Mouse (Mus musculus) midbrain, postnatal 0 days (tissue): ENCODE results near the gene Thumpd2. TPM values are rescaled to one million over a fixed set of nuclear protein-coding genes. Genes with fewer than 3 reads are reported as not detected.

Experiments
- ATAC-seq: fragments of 200-750 bp; cut with Nextera tagmentation; 2 replicates; pipeline ENCODE4 v1.8.0; 2017; ENCODE audit warnings: moderate number of reproducible peaks, mild to moderate bottlenecking, moderate TSS enrichment, moderate library complexity; ENCODE audit not compliant: low FRiP score
- DNase-seq: peaks from one replicate; pipeline ENCODE4 v3.0.0-alpha.2; 2015; ENCODE audit warnings: low spot score
- H3K27ac ChIP-seq: fragments of 300-500 bp; sonication (generic); 2 replicates; pipeline ENCODE4 v1.5.1; 2014; ENCODE audit warnings: low read depth, mild to moderate bottlenecking, low read length, mixed read lengths
- H3K27me3 ChIP-seq: fragments of 300-500 bp; sonication (generic); 2 replicates; pipeline ENCODE4 v1.6.1; 2014; ENCODE audit warnings: low read length, control low read depth, mixed read lengths; ENCODE audit not compliant: insufficient read depth
- H3K36me3 ChIP-seq: fragments of 300-500 bp; sonication (generic); 2 replicates; pipeline ENCODE4 v1.6.1; 2014; ENCODE audit warnings: low read length, control low read depth, mixed read lengths; ENCODE audit not compliant: insufficient read depth
- H3K4me1 ChIP-seq: fragments of 300-500 bp; sonication (generic); 2 replicates; pipeline ENCODE4 v1.6.1; 2014; ENCODE audit warnings: mild to moderate bottlenecking, control low read depth, antibody characterized with exemption, low read length, mixed read lengths; ENCODE audit not compliant: insufficient read depth
- H3K4me2 ChIP-seq: fragments of 300-500 bp; sonication (generic); 2 replicates; pipeline ENCODE4 v1.6.1; 2014; ENCODE audit warnings: low read depth, mild to moderate bottlenecking, low read length, mixed read lengths; ENCODE audit not compliant: poor library complexity, severe bottlenecking
- H3K4me3 ChIP-seq: fragments of 300-500 bp; sonication (generic); 2 replicates; pipeline ENCODE4 v1.5.1; 2014; ENCODE audit warnings: low read depth, mild to moderate bottlenecking, low read length, moderate library complexity
- H3K9ac ChIP-seq: fragments of 300-500 bp; sonication (generic); replicated peaks from 2 replicates; pipeline ENCODE4 v1.6.1; 2014; ENCODE audit warnings: mild to moderate bottlenecking, low read length, moderate library complexity, mixed read lengths; ENCODE audit not compliant: poor library complexity, severe bottlenecking
- H3K9me3 ChIP-seq: fragments of 300-500 bp; sonication (generic); 2 replicates; pipeline ENCODE4 v1.6.1; 2016; ENCODE audit warnings: low read length, control low read depth
- CTCF ChIP-seq: IDR thresholded peaks from 2 replicates; pipeline ENCODE4 v1.5.1; 2016; ENCODE audit warnings: antibody characterized with exemption, mild to moderate bottlenecking
- WGBS: fragments of 180-500 bp; shearing (Covaris S2); extraction: QIAGEN DNeasy Blood & Tissue Kit; methylation state at CpG from one replicate; pipeline ENCODE4 v1.1.7; 2014; 5-methylcytosine and 5-hydroxymethylcytosine counted together
- polyA plus RNA-seq: library from polyadenylated mRNA; unstranded; fragments of >200 nt; fragmentation: Nextera tagmentation; extraction: Ambion mirVana; gene quantifications from 2 replicates; pipeline ENCODE4 v1.2.1, GENCODE M21; 2015
- total RNA-seq: library from RNA; depleted of rRNA; stranded (reverse); fragments of >200 nt; gene quantifications from 2 replicates; pipeline ENCODE4 v1.2.3, GENCODE M21; 2014

Thumpd2 gene
- total and polyA plus RNA-seq, 2 experiments from 2014 or later: 2.6 to 5.5 TPM

DNA sequence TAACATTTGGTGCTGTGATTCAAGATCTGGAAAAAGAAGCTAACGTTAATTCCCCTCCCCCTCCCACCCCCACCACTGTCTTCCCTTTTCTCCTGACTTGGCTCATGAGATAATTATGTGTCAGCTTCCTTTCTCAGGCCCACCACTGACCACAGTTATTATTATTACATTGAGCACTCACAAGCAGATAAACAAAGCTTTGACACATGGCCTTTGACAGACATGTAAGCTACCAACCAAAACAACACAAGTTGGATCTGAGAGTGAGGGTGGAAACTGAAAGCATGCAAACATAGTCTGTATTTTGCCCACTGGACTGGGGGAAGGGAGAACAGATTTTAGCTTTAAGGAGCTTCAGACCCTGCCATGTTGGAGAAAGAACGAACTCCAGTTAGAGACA, 67.7 kb downstream of the Thumpd2 start:
- Histone ChIP-seq H3K9me3 (no peaks in the 10 kb centered on the region), H3K4me1 (no peaks in the 10 kb centered on the region), H3K4me2 (no peak overlapping the region), H3K36me3 (no peaks in the 10 kb centered on the region), H3K9ac (no peak overlapping the region), H3K4me3 (no peak overlapping the region), H3K27ac (no peak overlapping the region), H3K27me3 (no peaks in the 10 kb centered on the region)
- DNase-seq: no peak
- no peak for ATAC-seq
- 79% methylated on average over 2 of the region's 2 CpGs for WGBS
- no peak for TF ChIP-seq CTCF

DNA sequence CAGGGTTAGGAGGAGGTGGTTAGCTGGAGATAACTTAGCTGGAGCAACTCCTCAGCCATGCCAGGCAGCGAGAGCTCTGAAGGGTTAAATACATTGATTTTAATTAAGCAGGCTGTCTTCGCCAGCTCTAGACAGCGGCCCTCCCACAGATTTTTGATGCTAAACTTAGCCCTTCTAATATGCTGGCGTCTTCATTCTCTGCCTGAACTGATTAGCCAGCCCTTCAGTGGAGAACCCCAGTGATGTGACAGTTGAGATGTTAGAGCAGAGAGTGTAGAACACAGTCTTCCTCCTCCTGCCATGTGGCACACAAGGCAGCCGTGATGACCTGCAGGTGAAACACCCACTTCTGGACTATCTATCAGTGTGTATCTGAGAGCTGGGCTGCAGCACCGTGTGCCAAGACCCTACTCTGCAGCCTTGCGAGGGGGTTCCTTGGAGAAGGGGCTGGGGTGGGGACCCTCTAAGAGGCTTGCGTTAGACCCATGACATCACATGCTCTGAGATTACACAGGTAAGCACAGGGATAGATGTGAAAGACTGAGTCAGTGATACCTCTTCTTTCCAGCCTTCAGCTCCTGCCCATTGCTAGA, 73.3 kb downstream of the Thumpd2 start:
- H3K36me3 ChIP-seq: no peaks in the 10 kb centered on the region
- no peaks in the 10 kb centered on the region for H3K4me1 ChIP-seq
- no peaks in the 10 kb centered on the region for H3K9me3 ChIP-seq
- no peak overlapping the region for H3K9ac ChIP-seq
- TF ChIP-seq CTCF: no peak
- no peak overlapping the region for H3K27ac ChIP-seq
- H3K4me2 ChIP-seq: no peak overlapping the region
- DNase-seq: no peak
- no peaks in the 10 kb centered on the region for H3K27me3 ChIP-seq
- 65% methylated on average over 8 of the region's 8 CpGs for WGBS
- H3K4me3 ChIP-seq: no peak overlapping the region
- no peak for ATAC-seq

GRCm38 (mm10) chr17:80982976-80983375, 81.9 kb downstream of the Thumpd2 start:
- no peak for TF ChIP-seq CTCF
- 70% methylated on average over 10 of the region's 10 CpGs for WGBS
- Histone ChIP-seq H3K27ac (no peak overlapping the region), H3K27me3 (no peaks in the 10 kb centered on the region), H3K4me3 (no peak overlapping the region), H3K36me3 (no peaks in the 10 kb centered on the region), H3K9ac (0 out of 2 replicates have a peak overlapping the region, but pooled peaks have one; percentile 29), H3K9me3 (no peaks in the 10 kb centered on the region), H3K4me2 (no peak overlapping the region), H3K4me1 (no peaks in the 10 kb centered on the region)
- DNase-seq (no peak), ATAC-seq (no peak)

- 5% methylated on average over 8 of the region's 8 CpGs for WGBS
- Histone ChIP-seq H3K36me3 (no peaks in the 10 kb centered on the region), H3K9ac (0 out of 2 replicates have a peak overlapping the region, but pooled peaks have one; percentile 29), H3K4me1 (no peaks in the 10 kb centered on the region), H3K27me3 (no peaks in the 10 kb centered on the region), H3K4me2 (no peak overlapping the region; the same call in 1 of the 2 replicates), H3K27ac (peak overlapping the region; percentile 55; the same call in 1 of the 2 replicates), H3K4me3 (no peak overlapping the region), H3K9me3 (no peaks in the 10 kb centered on the region)
- ATAC-seq: peak; percentile 88
- TF ChIP-seq CTCF: peak; percentile 95
- peak; percentile 95 for DNase-seq
These were observed 82.5 kb downstream of the Thumpd2 start for GRCm38 (mm10) chr17:80982412-80982787.

DNA sequence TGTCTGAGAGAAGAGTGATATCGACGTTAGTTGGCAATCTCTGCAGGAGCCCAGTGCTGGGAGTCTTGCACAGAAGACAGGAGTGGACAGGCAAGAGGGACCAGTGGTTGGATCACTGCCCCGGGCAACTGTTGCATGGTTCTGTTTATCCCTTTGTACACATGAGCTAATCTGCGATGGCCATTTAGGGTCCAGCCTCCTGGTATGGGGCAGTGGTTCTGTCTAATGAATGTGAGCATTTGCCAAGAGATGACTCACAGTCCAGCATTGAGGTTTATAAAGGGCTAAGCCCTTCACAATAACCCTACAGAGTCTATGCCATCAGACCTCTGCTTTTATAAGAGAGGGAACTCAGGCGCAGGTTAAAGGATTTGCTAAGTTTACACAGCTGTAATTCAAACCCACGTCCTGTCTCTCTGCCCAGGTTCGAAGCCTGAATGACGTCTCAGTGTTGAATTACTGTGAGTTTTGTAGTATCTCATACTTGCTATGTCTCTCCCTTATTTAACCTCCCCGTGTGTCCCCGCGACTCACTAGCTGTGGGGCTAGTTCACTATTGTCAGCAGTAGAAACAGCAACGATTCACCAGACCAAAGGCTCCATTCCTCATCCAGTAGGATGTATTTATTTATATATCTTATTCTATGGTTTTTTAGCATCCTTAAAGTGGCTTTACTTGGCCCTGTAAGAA, 83.0 kb downstream of the Thumpd2 start:
- no peaks in the 10 kb centered on the region for H3K27me3 ChIP-seq
- WGBS: 46% methylated on average over 12 of the region's 12 CpGs
- H3K4me2 ChIP-seq: no peak overlapping the region; the same call in 1 of the 2 replicates
- no peak overlapping the region for H3K9ac ChIP-seq
- H3K36me3 ChIP-seq: no peaks in the 10 kb centered on the region
- H3K27ac ChIP-seq: peak overlapping the region; percentile 55; the same call in 1 of the 2 replicates
- no peaks in the 10 kb centered on the region for H3K9me3 ChIP-seq
- H3K4me1 ChIP-seq: no peaks in the 10 kb centered on the region
- ATAC-seq (peak; percentile 47; the same call in 1 of the 2 replicates), DNase-seq (peak; percentile 53)
- H3K4me3 ChIP-seq: no peak overlapping the region
- no peak for TF ChIP-seq CTCF

- no peak for ATAC-seq
- H3K4me3 ChIP-seq: no peak overlapping the region
- H3K27me3 ChIP-seq: no peaks in the 10 kb centered on the region
- H3K9me3 ChIP-seq: no peaks in the 10 kb centered on the region
- no peak for DNase-seq
- TF ChIP-seq CTCF: no peak
- no peaks in the 10 kb centered on the region for H3K36me3 ChIP-seq
- no peak overlapping the region for H3K9ac ChIP-seq
- H3K4me1 ChIP-seq: no peaks in the 10 kb centered on the region
- 89% methylated on average over 10 of the region's 10 CpGs for WGBS
- no peak overlapping the region for H3K27ac ChIP-seq
- no peak overlapping the region for H3K4me2 ChIP-seq
These were observed 84.8 kb downstream of the Thumpd2 start for GRCm38 (mm10) chr17:80980096-80980495.
